Mouse (Mus musculus) C2C12 (cell line): ENCODE measurements at regions not wholly inside any gene's neighbourhood (a gene's known extent, or its start where the extent isn't known, plus 50 kb on each side); places are given as distances from the start of the nearest gene placed in this dataset.

Experiments used
- CTCF ChIP-seq: IDR thresholded peaks from one replicate; pipeline ENCODE4 v1.5.1; 2011; ENCODE audit not compliant: control insufficient read depth, insufficient read depth, insufficient read length
- MAX ChIP-seq: IDR thresholded peaks from one replicate; pipeline ENCODE4 v1.6.1; 2011; ENCODE audit warnings: mild to moderate bottlenecking, control low read depth
- MYOD1 ChIP-seq: IDR thresholded peaks from one replicate; pipeline ENCODE4 v1.6.1; 2011; ENCODE audit warnings: low read depth; ENCODE audit not compliant: control insufficient read depth, insufficient read length
- MYOG ChIP-seq: IDR thresholded peaks from one replicate; pipeline ENCODE4 v1.6.1; 2011; ENCODE audit not compliant: control insufficient read depth, insufficient read length; ENCODE audit errors: extremely low read depth
- USF1 ChIP-seq: IDR thresholded peaks from one replicate; pipeline ENCODE4 v1.6.1; 2011; ENCODE audit warnings: low read depth, mild to moderate bottlenecking, control low read depth, moderate library complexity

- no peak for TF ChIP-seq CTCF
- TF ChIP-seq MAX = no peak
- TF ChIP-seq MYOG = no peak
- TF ChIP-seq MYOD1 = no peak
- no peak for TF ChIP-seq USF1
Measured at GRCm38 (mm10) chr2:72555556-72555955, 79.6 kb downstream of the Cdca7 start.
